Mouse (Mus musculus) stomach, postnatal 0 days (tissue): ENCODE results near the gene Cma1.

Experiments used
- CTCF ChIP-seq: IDR thresholded peaks from 2 replicates; pipeline ENCODE4 v1.5.1; 2016; ENCODE audit warnings: antibody characterized with exemption, low read depth, mild to moderate bottlenecking, moderate library complexity
- EP300 ChIP-seq: optimal IDR thresholded peaks from 2 replicates; pipeline ENCODE3; 2016; ENCODE audit warnings: antibody characterized with exemption

- TF ChIP-seq CTCF (no peak), EP300 (no peak)
Measured at GRCm38 (mm10) chr14:55913406-55913805, 31.1 kb downstream of the Cma1 start.
